Mouse (Mus musculus): ENCODE results near the gene Eno1.

Eno1 gene

GRCm38 (mm10) chr4:150226818-150227688 is 9.5 kb upstream of the Eno1 start:
- DNase-seq (ENCODE audit: low read depth, low spot score): no peak

- no peak for DNase-seq (ENCODE audit: low read depth, low spot score)
Observed at GRCm38 (mm10) chr4:150228581-150229348, 7.8 kb upstream of the Eno1 start.

- no peak for DNase-seq (ENCODE audit: low read depth, low spot score)
Observed at GRCm38 (mm10) chr4:150229747-150230390, 6.7 kb upstream of the Eno1 start.

GRCm38 (mm10) chr4:150230460-150231407 is 5.8 kb upstream of the Eno1 start:
- DNase-seq (ENCODE audit: low read depth, low spot score): no peak

GRCm38 (mm10) chr4:150231871-150232270 is 4.7 kb upstream of the Eno1 start:
- no peak for DNase-seq (ENCODE audit: low read depth, low spot score)

GRCm38 (mm10) chr4:150234599-150235327 is 1.8 kb upstream of the Eno1 start:
- no peak for DNase-seq (ENCODE audit: low read depth, low spot score)

GRCm38 (mm10) chr4:150235585-150235984 is 936 bp upstream of the Eno1 start:
- DNase-seq (ENCODE audit: low read depth, low spot score): no peak

- DNase-seq (ENCODE audit: low read depth, low spot score): no peak
Observed at GRCm38 (mm10) chr4:150236031-150236430, 490 bp upstream of the Eno1 start.

- no peak for DNase-seq (ENCODE audit: low read depth, low spot score)
Observed at GRCm38 (mm10) chr4:150237636-150238361, 1.3 kb downstream of the Eno1 start.

GRCm38 (mm10) chr4:150238433-150239086 is 2.0 kb downstream of the Eno1 start:
- DNase-seq (ENCODE audit: low read depth, low spot score): no peak

- DNase-seq (ENCODE audit: low read depth, low spot score): no peak
Observed at GRCm38 (mm10) chr4:150239087-150239480, 2.6 kb downstream of the Eno1 start.

GRCm38 (mm10) chr4:150239503-150239902 is 3.0 kb downstream of the Eno1 start:
- no peak for DNase-seq (ENCODE audit: low read depth, low spot score)

GRCm38 (mm10) chr4:150239951-150240368 is 3.4 kb downstream of the Eno1 start:
- DNase-seq (ENCODE audit: low read depth, low spot score): peak; percentile 100

GRCm38 (mm10) chr4:150240381-150240886 is 3.9 kb downstream of the Eno1 start:
- DNase-seq (ENCODE audit: low read depth, low spot score): no peak

- peak; percentile 75 for DNase-seq (ENCODE audit: low read depth, low spot score)
Observed at GRCm38 (mm10) chr4:150241708-150242107, 5.2 kb downstream of the Eno1 start.

- no peak for DNase-seq (ENCODE audit: low read depth, low spot score)
Observed at GRCm38 (mm10) chr4:150242745-150243144, 6.2 kb downstream of the Eno1 start.

- DNase-seq (ENCODE audit: low read depth, low spot score): no peak
Observed at GRCm38 (mm10) chr4:150245876-150246275, 9.4 kb downstream of the Eno1 start.

- peak; percentile 88 for DNase-seq (ENCODE audit: low read depth, low spot score)
Observed at GRCm38 (mm10) chr4:150248009-150248408, 11.5 kb downstream of the Eno1 start.

- no peak for DNase-seq (ENCODE audit: low read depth, low spot score)
Observed at GRCm38 (mm10) chr4:150248917-150249316, 12.4 kb downstream of the Eno1 start.
